Mouse (Mus musculus): ENCODE data around the gene Med15.

DNA sequence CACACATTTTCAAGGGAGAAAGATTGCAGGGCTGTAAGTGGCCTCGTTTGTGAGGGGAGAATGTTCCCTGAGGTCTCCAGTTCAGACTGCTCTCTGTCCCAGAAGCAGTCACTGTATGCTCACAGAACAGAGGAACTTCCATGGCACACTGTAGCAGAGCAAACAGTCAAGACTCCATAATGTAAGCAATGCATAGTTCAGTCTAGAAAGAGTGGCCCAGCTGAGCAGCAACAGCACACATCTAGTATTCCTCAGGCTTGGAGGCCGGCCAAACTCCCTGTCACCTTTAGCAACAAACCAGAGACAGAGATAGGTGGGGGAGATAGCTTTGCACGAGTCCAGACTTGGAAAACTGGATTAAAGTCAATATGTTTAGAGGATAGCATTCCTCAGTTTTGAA lies 20.3 kb upstream of the Med15 start:
- TF ChIP-seq CTCF (IDR thresholded peaks at IDR 0.05; ENCODE audit: insufficient read depth, low read length) = no peak
- TF ChIP-seq POLR2A (IDR thresholded peaks at IDR 0.05; ENCODE audit: borderline replicate concordance, extremely low read depth, low read depth, low read length) = no peak
